Mouse (Mus musculus) limb, embryonic 15.5 days (tissue): ENCODE measurements around the gene Sec24b. TPM values are rescaled to one million over a fixed set of nuclear protein-coding genes. Genes with fewer than 3 reads are reported as not detected.

Experiments
- ATAC-seq: fragments of 200-750 bp; cut with Nextera tagmentation; 2 replicates; pipeline ENCODE4 v1.8.0; 2017; ENCODE audit warnings: low read depth, moderate TSS enrichment; ENCODE audit not compliant: insufficient number of reproducible peaks, low FRiP score, low TSS enrichment
- H3K27ac ChIP-seq: fragments of 300-500 bp; sonication (generic); 2 replicates; pipeline ENCODE4 v1.5.1; 2015; ENCODE audit warnings: moderate library complexity, mild to moderate bottlenecking, inconsistent platforms
- H3K27me3 ChIP-seq: fragments of 300-500 bp; sonication (generic); 2 replicates; pipeline ENCODE4 v1.6.1; 2015; ENCODE audit warnings: inconsistent platforms
- H3K36me3 ChIP-seq: fragments of 300-500 bp; sonication (generic); 2 replicates; pipeline ENCODE4 v1.6.1; 2015; ENCODE audit warnings: inconsistent platforms
- H3K4me1 ChIP-seq: fragments of 300-500 bp; sonication (generic); 2 replicates; pipeline ENCODE4 v1.6.1; 2015; ENCODE audit warnings: inconsistent platforms
- H3K4me2 ChIP-seq: fragments of 300-500 bp; sonication (generic); 2 replicates; pipeline ENCODE4 v1.6.1; 2015; ENCODE audit warnings: mild to moderate bottlenecking, inconsistent platforms
- H3K4me3 ChIP-seq: fragments of 300-500 bp; sonication (generic); 2 replicates; pipeline ENCODE4 v1.5.1; 2015; ENCODE audit warnings: mild to moderate bottlenecking, inconsistent platforms
- H3K9ac ChIP-seq: fragments of 300-500 bp; sonication (generic); 2 replicates; pipeline ENCODE4 v1.6.1; 2015; ENCODE audit warnings: inconsistent platforms
- H3K9me3 ChIP-seq: fragments of 300-500 bp; sonication (generic); 2 replicates; pipeline ENCODE4 v1.6.1; 2016; ENCODE audit warnings: inconsistent platforms
- WGBS: fragments of 180-500 bp; shearing (Covaris S2); methylation state at CpG from one replicate; pipeline ENCODE4 v1.1.7; 2015; 5-methylcytosine and 5-hydroxymethylcytosine counted together
- polyA plus RNA-seq: library from polyadenylated mRNA; unstranded; fragments of >200 nt; fragmentation: Nextera tagmentation; extraction: Ambion mirVana; gene quantifications from 2 replicates; pipeline ENCODE4 v1.2.1, GENCODE M21; 2015

Sec24b gene
- polyA plus RNA-seq, 1 experiment from 2014 or later = 30.0 TPM

DNA sequence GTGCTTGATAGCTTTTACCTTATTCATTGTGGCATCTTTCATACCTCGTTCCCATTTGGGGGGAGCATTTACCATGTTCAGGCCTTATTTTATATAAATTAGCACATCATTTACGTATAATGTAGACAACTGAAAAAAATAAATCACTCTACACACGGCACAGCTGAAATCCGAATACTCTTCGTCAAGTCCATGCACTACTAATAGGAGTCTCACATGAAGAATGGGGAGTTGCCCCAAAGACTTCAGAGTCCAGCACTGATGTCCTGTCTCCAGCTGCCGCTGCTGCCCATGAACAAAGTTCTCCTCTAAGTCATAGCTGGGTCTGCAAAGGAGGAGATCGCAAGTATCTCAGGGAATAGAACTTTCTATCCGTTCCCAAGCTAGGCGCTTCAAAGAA, 15.9 kb upstream of the Sec24b start:
- no peak for ATAC-seq
- Histone ChIP-seq H3K9me3 (no peaks in the 10 kb centered on the region), H3K36me3 (no peaks in the 10 kb centered on the region), H3K27me3 (0 out of 2 replicates have a peak, but pooled peaks cover 5% of the 10 kb centered on the region), H3K4me3 (no peak overlapping the region), H3K4me1 (no peaks in the 10 kb centered on the region), H3K9ac (no peak overlapping the region), H3K4me2 (no peak overlapping the region), H3K27ac (no peak overlapping the region)
- 86% methylated on average over 9 of the region's 9 CpGs for WGBS

- Histone ChIP-seq H3K9ac (no peak overlapping the region), H3K9me3 (no peaks in the 10 kb centered on the region), H3K4me2 (no peak overlapping the region), H3K4me1 (no peaks in the 10 kb centered on the region), H3K27ac (no peak overlapping the region), H3K27me3 (no peaks in the 10 kb centered on the region), H3K36me3 (no peaks in the 10 kb centered on the region), H3K4me3 (no peak overlapping the region)
- no peak for ATAC-seq
- 62% methylated on average over 1 of the region's 1 CpGs for WGBS
Measured at GRCm38 (mm10) chr3:130075746-130076145, 14.4 kb upstream of the Sec24b start.

- WGBS = 14% methylated on average over 10 of the region's 10 CpGs
- ATAC-seq = no peak
- no peaks in the 10 kb centered on the region for H3K36me3 ChIP-seq
- no peaks in the 10 kb centered on the region for H3K4me1 ChIP-seq
- H3K27me3 ChIP-seq = no peaks in the 10 kb centered on the region
- 0 out of 2 replicates have a peak overlapping the region, but pooled peaks have one; percentile 14 for H3K4me2 ChIP-seq
- H3K4me3 ChIP-seq = no peak overlapping the region
- no peak overlapping the region for H3K27ac ChIP-seq
- H3K9me3 ChIP-seq = no peaks in the 10 kb centered on the region
- no peak overlapping the region for H3K9ac ChIP-seq
Measured at GRCm38 (mm10) chr3:130073085-130073484, 11.7 kb upstream of the Sec24b start.

GRCm38 (mm10) chr3:130071918-130072317, 10.6 kb upstream of the Sec24b start:
- Histone ChIP-seq H3K4me1 (no peaks in the 10 kb centered on the region), H3K27me3 (no peaks in the 10 kb centered on the region), H3K36me3 (no peaks in the 10 kb centered on the region), H3K27ac (no peak overlapping the region), H3K9me3 (no peaks in the 10 kb centered on the region), H3K4me2 (no peak overlapping the region), H3K4me3 (no peak overlapping the region), H3K9ac (no peak overlapping the region)
- ATAC-seq = no peak
- WGBS = 86% methylated on average over 2 of the region's 2 CpGs

GRCm38 (mm10) chr3:130060396-130061029, 840 bp downstream of the Sec24b start:
- peak; percentile 87 for ATAC-seq
- no peaks in the 10 kb centered on the region for H3K27me3 ChIP-seq
- under 1% methylated on average over 72 of the region's 92 CpGs for WGBS
- H3K9me3 ChIP-seq = no peaks in the 10 kb centered on the region
- H3K4me3 ChIP-seq = peak overlapping the region; percentile 92
- peak overlapping the region; percentile 95 for H3K9ac ChIP-seq
- peaks cover 31% of the 10 kb centered on the region for H3K4me1 ChIP-seq
- peak overlapping the region; percentile 98 for H3K27ac ChIP-seq
- H3K36me3 ChIP-seq = peaks cover 4% of the 10 kb centered on the region
- peak overlapping the region; percentile 57 for H3K4me2 ChIP-seq

DNA sequence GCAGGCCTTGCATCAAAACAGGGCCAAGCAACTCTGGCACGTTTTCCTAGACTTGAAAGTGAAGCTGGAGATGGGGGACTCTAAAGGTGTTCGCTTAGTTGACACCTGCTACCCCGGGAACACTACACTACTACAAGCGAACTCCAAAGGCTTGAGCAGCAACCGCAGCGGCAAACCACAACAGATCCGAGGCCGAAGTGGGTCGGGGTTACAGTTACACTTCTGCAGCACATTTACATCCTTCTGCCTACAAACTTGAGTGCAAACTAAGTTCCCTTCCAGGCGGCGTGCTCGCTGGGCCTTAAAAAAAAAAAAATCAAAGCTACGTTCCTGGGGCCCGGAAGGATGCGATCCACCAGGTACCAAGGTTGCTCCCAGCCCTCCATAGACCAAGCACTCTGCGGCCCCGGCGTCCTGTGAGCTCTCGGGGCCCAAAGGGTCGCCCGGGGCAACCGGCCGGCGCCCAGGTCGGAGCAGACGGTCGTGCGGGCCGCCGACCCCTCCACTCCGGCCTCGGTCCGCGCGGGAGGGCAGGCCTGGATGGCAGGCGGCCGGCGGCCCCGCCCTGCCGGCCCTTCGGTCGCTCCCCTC, 1.5 kb downstream of the Sec24b start:
- Histone ChIP-seq H3K4me2 (peak overlapping the region; percentile 57), H3K9me3 (no peaks in the 10 kb centered on the region), H3K4me3 (peak overlapping the region; percentile 92), H3K9ac (peak overlapping the region; percentile 95), H3K27me3 (no peaks in the 10 kb centered on the region), H3K27ac (peak overlapping the region; percentile 98), H3K36me3 (peaks cover 4% of the 10 kb centered on the region), H3K4me1 (peaks cover 34% of the 10 kb centered on the region)
- ATAC-seq = peak; percentile 27; the same call in 1 of the 2 replicates
- under 1% methylated on average over 41 of the region's 42 CpGs for WGBS

DNA sequence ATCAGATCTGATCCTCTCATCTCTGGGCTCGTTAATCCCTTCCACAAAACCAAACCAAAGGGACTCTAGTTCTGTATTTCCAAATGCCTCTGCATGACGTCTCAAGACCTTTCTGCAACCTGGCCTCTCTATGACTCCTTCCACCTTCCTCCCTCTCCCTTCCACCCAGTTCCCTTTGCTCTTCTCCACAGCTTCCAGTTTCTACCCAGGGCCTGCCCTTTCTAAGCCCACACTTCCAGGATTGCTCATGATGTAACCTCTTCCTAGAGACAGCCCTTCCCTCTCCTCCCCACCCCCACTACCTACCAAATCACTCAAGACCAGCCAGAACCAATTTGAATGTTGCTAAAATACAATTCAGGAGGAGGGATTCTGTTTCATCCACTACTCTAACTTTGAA, 2.9 kb downstream of the Sec24b start:
- ATAC-seq = no peak
- Histone ChIP-seq H3K4me3 (no peak overlapping the region), H3K4me1 (peaks cover 48% of the 10 kb centered on the region), H3K9me3 (no peaks in the 10 kb centered on the region), H3K9ac (no peak overlapping the region), H3K4me2 (no peak overlapping the region), H3K36me3 (peaks cover 4% of the 10 kb centered on the region), H3K27ac (no peak overlapping the region), H3K27me3 (no peaks in the 10 kb centered on the region)
- WGBS = 55% methylated on average over 2 of the region's 2 CpGs

GRCm38 (mm10) chr3:130057569-130058345, 3.6 kb downstream of the Sec24b start:
- Histone ChIP-seq H3K4me2 (no peak overlapping the region), H3K9me3 (no peaks in the 10 kb centered on the region), H3K4me1 (peaks cover 55% of the 10 kb centered on the region), H3K36me3 (peaks cover 4% of the 10 kb centered on the region), H3K4me3 (no peak overlapping the region), H3K9ac (no peak overlapping the region), H3K27me3 (no peaks in the 10 kb centered on the region), H3K27ac (no peak overlapping the region)
- no peak for ATAC-seq
- 67% methylated on average over 14 of the region's 14 CpGs for WGBS

DNA sequence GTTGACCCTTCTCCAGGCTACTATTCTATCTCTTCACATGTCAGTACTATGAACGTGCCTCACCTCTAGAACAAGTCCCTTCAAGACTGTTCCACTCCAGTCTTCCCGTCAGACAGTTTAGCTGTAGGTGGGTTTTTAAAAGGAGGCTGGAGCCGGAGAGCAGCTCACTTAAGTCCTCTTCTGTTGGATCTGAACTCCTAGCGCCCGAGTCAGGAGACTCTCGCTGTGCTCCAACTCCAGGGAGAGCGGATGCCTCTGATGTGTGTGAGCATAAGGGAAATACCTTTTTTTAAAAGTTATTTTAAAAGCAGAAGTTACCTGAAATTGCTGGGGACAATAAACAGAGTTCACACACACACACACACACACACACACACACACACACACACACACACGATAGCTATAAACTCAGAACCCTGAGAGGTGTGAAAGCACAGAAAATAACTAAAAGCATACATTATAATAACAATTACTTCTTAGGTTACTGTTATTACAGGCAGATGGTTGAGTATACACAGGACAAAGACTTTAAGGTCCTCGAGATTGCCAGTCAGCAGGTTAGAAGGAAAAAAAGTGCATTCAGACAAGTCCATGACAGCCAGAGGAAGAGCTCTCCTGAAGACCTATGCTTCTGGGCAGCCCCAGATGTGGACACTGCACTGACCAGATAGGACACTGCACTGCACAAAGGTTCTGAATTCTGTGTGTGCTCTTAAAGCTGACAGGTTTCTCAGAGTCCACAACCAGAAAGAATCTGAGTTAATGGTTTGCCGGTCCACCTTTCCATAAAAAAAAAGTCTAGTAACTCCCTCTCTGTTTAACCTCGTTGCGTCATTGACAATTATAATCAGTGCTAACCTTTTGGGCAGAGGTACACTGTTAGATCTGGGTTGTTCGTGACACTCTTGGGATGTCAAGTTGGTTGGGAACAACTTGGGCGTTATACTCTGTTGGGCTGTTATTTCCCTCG, 5.7 kb downstream of the Sec24b start:
- no peak for ATAC-seq
- H3K4me2 ChIP-seq = no peak overlapping the region
- H3K9me3 ChIP-seq = no peaks in the 10 kb centered on the region
- peaks cover 4% of the 10 kb centered on the region for H3K36me3 ChIP-seq
- H3K27me3 ChIP-seq = no peaks in the 10 kb centered on the region
- H3K4me1 ChIP-seq = peaks cover 58% of the 10 kb centered on the region
- no peak overlapping the region for H3K4me3 ChIP-seq
- no peak overlapping the region for H3K9ac ChIP-seq
- WGBS = 80% methylated on average over 15 of the region's 15 CpGs
- no peak overlapping the region for H3K27ac ChIP-seq

GRCm38 (mm10) chr3:130054587-130054986, 6.8 kb downstream of the Sec24b start:
- H3K9me3 ChIP-seq = no peaks in the 10 kb centered on the region
- no peak overlapping the region; the same call in 1 of the 2 replicates for H3K27ac ChIP-seq
- H3K36me3 ChIP-seq = peaks cover 4% of the 10 kb centered on the region
- no peak overlapping the region for H3K4me3 ChIP-seq
- no peak overlapping the region for H3K4me2 ChIP-seq
- WGBS = 56% methylated on average over 6 of the region's 6 CpGs
- no peak overlapping the region for H3K9ac ChIP-seq
- ATAC-seq = no peak
- H3K27me3 ChIP-seq = no peaks in the 10 kb centered on the region
- H3K4me1 ChIP-seq = peaks cover 55% of the 10 kb centered on the region

GRCm38 (mm10) chr3:130053340-130054066, 7.8 kb downstream of the Sec24b start:
- 45% methylated on average over 10 of the region's 10 CpGs for WGBS
- peaks cover 44% of the 10 kb centered on the region for H3K4me1 ChIP-seq

More at GRCm38 (mm10) chr3:130053340-130054066, 7.8 kb downstream of the Sec24b start:
- H3K9me3 ChIP-seq = no peaks in the 10 kb centered on the region
- H3K4me3 ChIP-seq = no peak overlapping the region
- H3K36me3 ChIP-seq = peaks cover 4% of the 10 kb centered on the region
- H3K9ac ChIP-seq = no peak overlapping the region
- H3K4me2 ChIP-seq = no peak overlapping the region
- H3K27ac ChIP-seq = no peak overlapping the region
- H3K27me3 ChIP-seq = no peaks in the 10 kb centered on the region
- ATAC-seq = no peak
